Comparison of ENCODE assay signal across 10 mouse cellular contexts in the genomic region with DNA sequence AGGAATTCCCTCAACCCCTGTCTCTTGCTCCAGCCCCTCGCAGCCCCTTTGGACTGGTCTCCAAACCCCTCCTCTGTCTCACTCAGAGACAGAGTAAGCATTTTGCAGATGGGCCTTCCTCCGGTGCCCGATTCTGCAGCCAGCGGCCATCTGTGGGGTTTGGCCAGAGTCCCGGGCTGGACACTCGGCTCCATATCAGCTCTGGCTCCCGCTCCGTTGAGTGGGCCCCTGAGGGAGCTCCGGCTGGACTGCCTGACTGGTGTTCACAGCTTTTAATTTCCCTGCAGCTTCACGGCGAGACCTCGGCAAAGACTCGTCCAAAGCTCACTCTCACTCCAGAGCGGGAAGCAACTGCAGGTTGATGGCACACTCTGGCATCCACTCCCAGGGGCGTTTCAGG. TPM values are rescaled to one million over a fixed set of nuclear protein-coding genes. Genes with fewer than 3 reads are reported as not detected.
DNase-seq lines count a peak whose midpoint lies in the region; ATAC-seq and TF ChIP-seq lines count a peak whose summit lies in the region.
"Had no signal": no experiment of that assay in that cellular context is flagged by ENCODE, and none has a peak within 500 bp of the region (broad histone marks: within the 10 kb centered on the region; RNA-seq: fewer than 3 reads in every experiment).

No protein-coding gene starts in this region.

- H3K27ac ChIP-seq in forebrain, postnatal 0 days (ENCODE audit: low read depth, low read length) = no peak overlapping the region
- no peak overlapping the region for H3K27ac ChIP-seq in forebrain, embryonic 14.5 days (ENCODE audit: low read depth, low read length)
- H3K27ac ChIP-seq in midbrain, embryonic 15.5 days = peak overlapping the region; percentile 9; the same call in 1 of the 2 replicates
- H3K27ac ChIP-seq in midbrain, embryonic 16.5 days (ENCODE audit: low read length) = no peak overlapping the region
- H3K27ac ChIP-seq in thymus, adult 2 months (ENCODE audit: control insufficient read depth, insufficient read depth, low read length) = no peak overlapping the region
- H3K27ac ChIP-seq: hindbrain, embryonic 14.5 days; midbrain, embryonic 10.5 days had no signal

- no peak overlapping the region for H3K9ac ChIP-seq in forebrain, postnatal 0 days
- H3K9ac ChIP-seq in forebrain, embryonic 14.5 days (ENCODE audit: low read length) = no peak overlapping the region
- no peak overlapping the region for H3K9ac ChIP-seq in midbrain, embryonic 15.5 days
- H3K9ac ChIP-seq in midbrain, embryonic 16.5 days (ENCODE audit: low read depth, low read length) = no peak overlapping the region
- H3K9ac ChIP-seq: hindbrain, embryonic 14.5 days had no signal

- intact Hi-C loops in heart, postnatal 25 days (cut with DNase I) = no loop called here

- WGBS in forebrain, postnatal 0 days = 50% methylated on average over 15 of the region's 15 CpGs
- 79% methylated on average over 15 of the region's 15 CpGs for WGBS in forebrain, embryonic 14.5 days
- WGBS in midbrain, embryonic 15.5 days = 69% methylated on average over 15 of the region's 15 CpGs
- WGBS in midbrain, embryonic 16.5 days = 75% methylated on average over 15 of the region's 15 CpGs
- WGBS in thymus, adult 2 months = 88% methylated on average over 15 of the region's 15 CpGs

- no peak for TF ChIP-seq POLR2A in thymus, adult 2 months (IDR thresholded peaks at IDR 0.05; ENCODE audit: control insufficient read depth, extremely low read depth, insufficient read depth, low read length, poor library complexity)

- ATAC-seq in forebrain, postnatal 0 days = 0 out of 2 replicates have a peak, but pooled peaks have one; percentile 12
- no peak for ATAC-seq in forebrain, embryonic 14.5 days
- no peak for ATAC-seq in midbrain, embryonic 15.5 days (replicated peaks)
- ATAC-seq in midbrain, embryonic 16.5 days = no peak

- no peaks in the 10 kb centered on the region for H3K9me3 ChIP-seq in forebrain, postnatal 0 days (ENCODE audit: low read length)
- no peaks in the 10 kb centered on the region for H3K9me3 ChIP-seq in forebrain, embryonic 14.5 days (replicated peaks; ENCODE audit: control insufficient read depth, low read length)
- no peaks in the 10 kb centered on the region for H3K9me3 ChIP-seq in midbrain, embryonic 15.5 days
- H3K9me3 ChIP-seq in midbrain, embryonic 16.5 days (replicated peaks; ENCODE audit: control insufficient read depth, low read length, poor library complexity, severe bottlenecking) = no peaks in the 10 kb centered on the region
- H3K9me3 ChIP-seq: midbrain, embryonic 10.5 days had no signal

- no peak for TF ChIP-seq CTCF in forebrain, postnatal 0 days (IDR thresholded peaks at IDR 0.05; ENCODE audit: low read depth)
- no peak for TF ChIP-seq CTCF in thymus, adult 2 months (IDR thresholded peaks at IDR 0.05; ENCODE audit: borderline replicate concordance, control insufficient read depth, extremely low read depth, insufficient read depth, low read length, poor library complexity)

- no peaks in the 10 kb centered on the region for H3K36me3 ChIP-seq in forebrain, postnatal 0 days (ENCODE audit: insufficient read depth)
- H3K36me3 ChIP-seq in forebrain, embryonic 14.5 days (ENCODE audit: control insufficient read depth, insufficient read depth, low read length) = no peaks in the 10 kb centered on the region
- no peaks in the 10 kb centered on the region for H3K36me3 ChIP-seq in midbrain, embryonic 15.5 days (replicated peaks)
- no peaks in the 10 kb centered on the region for H3K36me3 ChIP-seq in midbrain, embryonic 16.5 days (ENCODE audit: control insufficient read depth, insufficient read depth, low read length)
- no peaks in the 10 kb centered on the region for H3K36me3 ChIP-seq in thymus, adult 2 months (ENCODE audit: control insufficient read depth, insufficient read depth, low read length)
- H3K36me3 ChIP-seq: midbrain, embryonic 10.5 days had no signal

- DNase-seq in forebrain, postnatal 0 days = no peak
- no peak for DNase-seq in forebrain, embryonic 14.5 days (ENCODE audit: low spot score)
- DNase-seq in cerebellum, postnatal 25 days = peak; percentile 78 to 87
- DNase-seq in heart, postnatal 25 days (ENCODE audit: low spot score) = peak; percentile 16
- no peak for DNase-seq in yolk sac, embryonic 10.5 days (ENCODE audit: low spot score)
- DNase-seq in thymus, adult 2 months = no peak

- no peak overlapping the region for H3K4me3 ChIP-seq in forebrain, postnatal 0 days (ENCODE audit: low read depth, low read length)
- H3K4me3 ChIP-seq in forebrain, embryonic 14.5 days (ENCODE audit: low read depth, low read length) = no peak overlapping the region
- H3K4me3 ChIP-seq in midbrain, embryonic 15.5 days = no peak overlapping the region
- no peak overlapping the region for H3K4me3 ChIP-seq in midbrain, embryonic 16.5 days (ENCODE audit: low read depth, low read length)
- no peak overlapping the region for H3K4me3 ChIP-seq in thymus, adult 2 months (ENCODE audit: control insufficient read depth, insufficient read depth, low read length)
- H3K4me3 ChIP-seq: midbrain, embryonic 10.5 days had no signal

- H3K4me2 ChIP-seq in forebrain, postnatal 0 days (ENCODE audit: low read depth) = no peak overlapping the region
- H3K4me2 ChIP-seq in forebrain, embryonic 14.5 days (ENCODE audit: low read length) = no peak overlapping the region
- H3K4me2 ChIP-seq in midbrain, embryonic 15.5 days = no peak overlapping the region
- no peak overlapping the region for H3K4me2 ChIP-seq in midbrain, embryonic 16.5 days (ENCODE audit: low read length)
- H3K4me2 ChIP-seq: hindbrain, embryonic 14.5 days had no signal

- peaks cover 5% of the 10 kb centered on the region; the same call in 1 of the 2 replicates for H3K4me1 ChIP-seq in forebrain, postnatal 0 days (ENCODE audit: insufficient read depth)
- peaks cover 13% of the 10 kb centered on the region for H3K4me1 ChIP-seq in forebrain, embryonic 14.5 days (ENCODE audit: control insufficient read depth, insufficient read depth, low read length)
- peaks cover 17% of the 10 kb centered on the region for H3K4me1 ChIP-seq in midbrain, embryonic 15.5 days
- peaks cover 7% of the 10 kb centered on the region; the same call in 1 of the 2 replicates for H3K4me1 ChIP-seq in midbrain, embryonic 16.5 days (ENCODE audit: control insufficient read depth, insufficient read depth, low read length)
- H3K4me1 ChIP-seq in thymus, adult 2 months (replicated peaks; ENCODE audit: control insufficient read depth, insufficient read depth, low read length) = no peaks in the 10 kb centered on the region

- no peaks in the 10 kb centered on the region for H3K27me3 ChIP-seq in forebrain, postnatal 0 days (ENCODE audit: insufficient read depth, low read length)
- no peaks in the 10 kb centered on the region for H3K27me3 ChIP-seq in forebrain, embryonic 14.5 days (replicated peaks; ENCODE audit: control insufficient read depth, insufficient read depth, low read length)
- no peaks in the 10 kb centered on the region for H3K27me3 ChIP-seq in midbrain, embryonic 15.5 days (replicated peaks)
- H3K27me3 ChIP-seq in midbrain, embryonic 16.5 days (ENCODE audit: control insufficient read depth, insufficient read depth, low read depth, low read length) = no peaks in the 10 kb centered on the region
- no peaks in the 10 kb centered on the region for H3K27me3 ChIP-seq in thymus, adult 2 months (ENCODE audit: control insufficient read depth, insufficient read depth, low read length)

RNA-seq across cellular contexts. Expression of a gene that starts 10.2 kb away (rescaled TPM):
- total RNA-seq in forebrain, postnatal 0 days (2014; rRNA removed) = 221 and 302 TPM in 2 replicates
- polyA plus RNA-seq in forebrain, postnatal 0 days (2015; fragmentation: Nextera tagmentation; extraction: Ambion mirVana) = 105 and 152 TPM in 2 replicates
- 74.0 and 95.1 TPM in 2 replicates for polyA plus RNA-seq in forebrain, embryonic 14.5 days (2014; fragmentation: Nextera tagmentation; extraction: Ambion mirVana)
- polyA plus RNA-seq in midbrain, embryonic 15.5 days (2015; fragmentation: Nextera tagmentation; extraction: Ambion mirVana) = 145 and 155 TPM in 2 replicates
- polyA plus RNA-seq in midbrain, embryonic 16.5 days (2015; fragmentation: Nextera tagmentation; extraction: Ambion mirVana) = 147 and 182 TPM in 2 replicates
- under 1 TPM in 1 of 2 experiments, not detected in 1; 0.06 TPM for total RNA-seq in heart, postnatal 25 days (2021)
- polyA plus RNA-seq in thymus, adult 2 months (2012; rRNA removed) = 0.24 and 0.26 TPM in 2 replicates

Comparison
In these comparisons a context has a peak if more than half of its experiments do, and no peak if none do; other contexts are left out.
1. DNase-seq: peak in cerebellum, postnatal 25 days (2 of 2) and heart, postnatal 25 days (single experiment); none in forebrain, postnatal 0 days (single experiment), forebrain, embryonic 14.5 days (single experiment), yolk sac, embryonic 10.5 days (single experiment) and thymus, adult 2 months (single experiment).
2. RNA of a gene that starts 10.2 kb away (polyA plus RNA-seq): 147 to 182 TPM in midbrain, embryonic 16.5 days, 145 to 155 TPM in midbrain, embryonic 15.5 days, 105 to 152 TPM in forebrain, postnatal 0 days and 74.0 to 95.1 TPM in forebrain, embryonic 14.5 days; 0.24 to 0.26 TPM in thymus, adult 2 months; every median in the first group is over 10 times any median in the second.